Mouse (Mus musculus) C2C12 (cell line): ENCODE measurements around the gene Dhrs7b.

Experiments
- CTCF ChIP-seq: IDR thresholded peaks from one replicate; pipeline ENCODE4 v1.5.1; 2011; ENCODE audit not compliant: control insufficient read depth, insufficient read depth, insufficient read length
- MAX ChIP-seq: IDR thresholded peaks from one replicate; pipeline ENCODE4 v1.6.1; 2011; ENCODE audit warnings: mild to moderate bottlenecking, control low read depth
- MYOD1 ChIP-seq: IDR thresholded peaks from one replicate; pipeline ENCODE4 v1.6.1; 2011; ENCODE audit warnings: low read depth; ENCODE audit not compliant: control insufficient read depth, insufficient read length
- USF1 ChIP-seq: IDR thresholded peaks from one replicate; pipeline ENCODE4 v1.6.1; 2011; ENCODE audit warnings: low read depth, mild to moderate bottlenecking, control low read depth, moderate library complexity

GRCm38 (mm10) chr11:60816398-60816797, 14.0 kb upstream of the Dhrs7b start:
- TF ChIP-seq CTCF (no peak), MAX (no peak), MYOD1 (no peak), USF1 (no peak)
